7 mouse cellular contexts compared by ENCODE assay signal in the genomic region with DNA sequence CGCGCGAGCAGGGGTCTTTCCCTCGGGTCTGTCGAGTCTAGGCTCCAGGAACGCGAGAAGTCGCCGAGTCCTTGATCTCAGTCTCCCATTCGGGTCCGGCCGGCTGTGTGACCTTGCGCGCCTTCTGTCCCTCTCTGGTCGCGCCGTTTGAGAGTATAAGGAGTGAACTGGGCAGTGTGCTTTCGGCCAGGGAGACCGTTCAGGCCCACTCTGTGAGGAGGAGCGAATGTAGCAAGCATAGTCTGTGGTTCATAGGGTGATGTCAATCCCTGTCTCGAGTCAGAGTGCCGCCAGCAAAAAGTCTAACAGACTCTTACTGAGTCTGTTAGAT. TPM values are rescaled to one million over a fixed set of nuclear protein-coding genes. Genes with fewer than 3 reads are reported as not detected.
DNase-seq lines count a peak whose midpoint lies in the region; ATAC-seq and TF ChIP-seq lines count a peak whose summit lies in the region.

No protein-coding gene starts in this region.

- peaks cover under 1% of the 10 kb centered on the region; the same call in 1 of the 2 replicates for H3K36me3 ChIP-seq in spleen, adult 2 months (ENCODE audit: control insufficient read depth, insufficient read depth, low read length)
- H3K36me3 ChIP-seq in forebrain, embryonic 12.5 days (replicated peaks): peaks cover 13% of the 10 kb centered on the region
- H3K36me3 ChIP-seq in liver, embryonic 11.5 days (ENCODE audit: control insufficient read depth, insufficient read depth, low read length): peaks cover 2% of the 10 kb centered on the region; the same call in 1 of the 2 replicates
- no peaks in the 10 kb centered on the region; the same call in 1 of the 2 replicates for H3K36me3 ChIP-seq in stomach, embryonic 16.5 days (ENCODE audit: control insufficient read depth, insufficient read depth, low read length)

- H3K9ac ChIP-seq in forebrain, embryonic 12.5 days: peak overlapping the region; percentile 75
- peak overlapping the region; percentile 83 for H3K9ac ChIP-seq in liver, embryonic 11.5 days (ENCODE audit: low read depth, low read length)
- H3K9ac ChIP-seq in stomach, embryonic 16.5 days (ENCODE audit: low read length): peak overlapping the region; percentile 95

- under 1% methylated on average over 22 of the region's 22 CpGs for WGBS in spleen, adult 2 months
- WGBS in forebrain, embryonic 12.5 days: under 1% methylated on average over 22 of the region's 22 CpGs
- under 1% methylated on average over 22 of the region's 22 CpGs for WGBS in liver, embryonic 11.5 days
- under 1% methylated on average over 22 of the region's 22 CpGs for WGBS in stomach, embryonic 16.5 days

- TF ChIP-seq POLR2A in spleen, adult 2 months (IDR thresholded peaks at IDR 0.05; ENCODE audit: low read depth, low read length): no peak

- H3K4me3 ChIP-seq in spleen, adult 2 months (ENCODE audit: extremely low read depth, insufficient read depth, insufficient read length): peak overlapping the region; percentile 82
- peak overlapping the region; percentile 86 for H3K4me3 ChIP-seq in forebrain, embryonic 12.5 days (replicated peaks)
- peak overlapping the region; percentile 87 for H3K4me3 ChIP-seq in liver, embryonic 11.5 days (ENCODE audit: low read depth, low read length)
- H3K4me3 ChIP-seq in stomach, embryonic 16.5 days (replicated peaks; ENCODE audit: low read length): peak overlapping the region; percentile 98

- no peaks in the 10 kb centered on the region for H3K9me3 ChIP-seq in forebrain, embryonic 12.5 days
- H3K9me3 ChIP-seq in liver, embryonic 11.5 days (ENCODE audit: control insufficient read depth, low read length): no peaks in the 10 kb centered on the region
- no peaks in the 10 kb centered on the region for H3K9me3 ChIP-seq in stomach, embryonic 16.5 days (replicated peaks; ENCODE audit: control insufficient read depth, low read length)

- no peak; the same call in 1 of the 2 replicates for ATAC-seq in forebrain, embryonic 12.5 days (ENCODE audit: low FRiP score)
- ATAC-seq in liver, embryonic 11.5 days (replicated peaks; ENCODE audit: low FRiP score): peak; percentile 47
- ATAC-seq in stomach, embryonic 16.5 days (ENCODE audit: insufficient read depth, low FRiP score): no peak

- peak overlapping the region; percentile 97 for H3K27ac ChIP-seq in spleen, adult 2 months (ENCODE audit: insufficient read depth, low read length)
- H3K27ac ChIP-seq in forebrain, embryonic 12.5 days: peak overlapping the region; percentile 87
- peak overlapping the region; percentile 79 for H3K27ac ChIP-seq in liver, embryonic 11.5 days (ENCODE audit: low read depth, low read length)
- peak overlapping the region; percentile 93 for H3K27ac ChIP-seq in stomach, embryonic 16.5 days (ENCODE audit: low read length)

- H3K4me2 ChIP-seq in forebrain, embryonic 12.5 days: peak overlapping the region; percentile 84
- H3K4me2 ChIP-seq in liver, embryonic 11.5 days: peak overlapping the region; percentile 71
- H3K4me2 ChIP-seq in stomach, embryonic 16.5 days (ENCODE audit: low read depth, low read length): peak overlapping the region; percentile 59

- H3K27me3 ChIP-seq in spleen, adult 2 months (ENCODE audit: control insufficient read depth, insufficient read depth, low read length): no peaks in the 10 kb centered on the region
- H3K27me3 ChIP-seq in forebrain, embryonic 12.5 days: no peaks in the 10 kb centered on the region
- H3K27me3 ChIP-seq in liver, embryonic 11.5 days (replicated peaks; ENCODE audit: control insufficient read depth, insufficient read depth, low read length): no peaks in the 10 kb centered on the region
- H3K27me3 ChIP-seq in stomach, embryonic 16.5 days (ENCODE audit: control insufficient read depth, insufficient read depth, low read length): no peaks in the 10 kb centered on the region

- peaks cover 3% of the 10 kb centered on the region; the same call in 1 of the 2 replicates for H3K4me1 ChIP-seq in spleen, adult 2 months (ENCODE audit: control insufficient read depth, insufficient read depth, insufficient read length)
- peaks cover 26% of the 10 kb centered on the region for H3K4me1 ChIP-seq in forebrain, embryonic 12.5 days
- H3K4me1 ChIP-seq in liver, embryonic 11.5 days (replicated peaks; ENCODE audit: control insufficient read depth, insufficient read depth, low read length): peaks cover 24% of the 10 kb centered on the region
- H3K4me1 ChIP-seq in stomach, embryonic 16.5 days (ENCODE audit: control insufficient read depth, insufficient read depth, low read length): peaks cover 15% of the 10 kb centered on the region

- no peak for TF ChIP-seq CTCF in spleen, adult 2 months (IDR thresholded peaks at IDR 0.05; ENCODE audit: extremely low read depth, insufficient read depth, insufficient read length, insufficient replicate concordance)

- no peak for DNase-seq in spleen, adult 2 months (ENCODE audit: low read depth in 1 of 2, low spot score in 2 of 2)
- DNase-seq in spleen, adult 12 weeks (ENCODE audit: low spot score): no peak
- no peak for DNase-seq in liver, embryonic 11.5 days (ENCODE audit: low spot score)
- DNase-seq in ovary, adult 18-20 months (ENCODE audit: low spot score): no peak
- DNase-seq in gastrocnemius, adult 18-20 months (ENCODE audit: low spot score): no peak

RNA-seq across cellular contexts. Expression of a gene that starts 0.5 kb away (rescaled TPM):
- 23.3 and 34.5 TPM in 2 replicates for polyA plus RNA-seq in spleen, adult 2 months (2012; rRNA removed)
- 175 and 179 TPM in 2 replicates for polyA plus RNA-seq in forebrain, embryonic 12.5 days (2016; fragmentation: Nextera tagmentation; extraction: Ambion mirVana)
- 202 and 214 TPM in 2 replicates for polyA plus RNA-seq in liver, embryonic 11.5 days (2014; fragmentation: Nextera tagmentation; extraction: Ambion mirVana)
- 118 and 128 TPM in 2 replicates for polyA plus RNA-seq in stomach, embryonic 16.5 days (2015; fragmentation: Nextera tagmentation; extraction: Ambion mirVana)
- 10 to 100 TPM; 69.3 to 82.2 TPM for total RNA-seq in gastrocnemius, adult 18-20 months (2021)

RNA-seq across cellular contexts. Expression of a gene that starts 0.6 kb away (rescaled TPM):
- 1.4 and 1.8 TPM in 2 replicates for polyA plus RNA-seq in spleen, adult 2 months (2012; rRNA removed)
- 8.0 and 8.4 TPM in 2 replicates for polyA plus RNA-seq in forebrain, embryonic 12.5 days (2016; fragmentation: Nextera tagmentation; extraction: Ambion mirVana)
- polyA plus RNA-seq in liver, embryonic 11.5 days (2014; fragmentation: Nextera tagmentation; extraction: Ambion mirVana): 3.2 and 4.0 TPM in 2 replicates
- polyA plus RNA-seq in stomach, embryonic 16.5 days (2015; fragmentation: Nextera tagmentation; extraction: Ambion mirVana): 4.5 and 4.7 TPM in 2 replicates
- 1 to 10 TPM; 2.0 to 3.0 TPM for total RNA-seq in gastrocnemius, adult 18-20 months (2021)

RNA-seq across cellular contexts. Expression of a gene that starts 46.2 kb away (rescaled TPM):
- polyA plus RNA-seq in spleen, adult 2 months (2012; rRNA removed): 0.28 and 0.39 TPM in 2 replicates
- polyA plus RNA-seq in forebrain, embryonic 12.5 days (2016; fragmentation: Nextera tagmentation; extraction: Ambion mirVana): 0.26 and 0.41 TPM in 2 replicates
- polyA plus RNA-seq in liver, embryonic 11.5 days (2014; fragmentation: Nextera tagmentation; extraction: Ambion mirVana): 0.23 and 0.25 TPM in 2 replicates
- 21.1 and 30.0 TPM in 2 replicates for polyA plus RNA-seq in stomach, embryonic 16.5 days (2015; fragmentation: Nextera tagmentation; extraction: Ambion mirVana)
- total RNA-seq in gastrocnemius, adult 18-20 months (2021): not detected

Comparison
In these comparisons a context has a peak if more than half of its experiments do, and no peak if none do; other contexts are left out.
1. RNA of a gene that starts 46.2 kb away (polyA plus RNA-seq): 21.1 to 30.0 TPM in stomach, embryonic 16.5 days; 0.26 to 0.41 TPM in forebrain, embryonic 12.5 days, 0.28 to 0.39 TPM in spleen, adult 2 months and 0.23 to 0.25 TPM in liver, embryonic 11.5 days; every median in the first group is over 10 times any median in the second.
2. Peak in every context shown above with its lines, with median percentiles within 50 percentile points of each other: H3K27ac ChIP-seq, H3K4me3 ChIP-seq, H3K4me2 ChIP-seq and H3K9ac ChIP-seq.